Mouse (Mus musculus): ENCODE results near the gene Erc2. TPM values are rescaled to one million over a fixed set of nuclear protein-coding genes. Genes with fewer than 3 reads are reported as not detected.
A peak's percentile ranks its signal among the peaks of the same experiment; 100 is the strongest.

The Erc2 gene
- total RNA-seq, 2 experiments from 2014 or later = 202 to 240 TPM

- DNase-seq (ENCODE audit: low spot score in 2 of 2) = no peak
- intact Hi-C loops (cut with DNase I) = loop anchor here (10.0 kb wide), 1 partner anchor 501 kb away; the partner anchor contains the start of gene Wnt5a
Observed at GRCm38 (mm10) chr14:28004023-28004422, 381.8 kb downstream of the Erc2 start.

- intact Hi-C loops (cut with DNase I) = no loop called here
- no peak for DNase-seq (ENCODE audit: low spot score in 2 of 2)
Observed at GRCm38 (mm10) chr14:28010536-28011280, 388.5 kb downstream of the Erc2 start.

GRCm38 (mm10) chr14:28023199-28023598, 401.0 kb downstream of the Erc2 start:
- intact Hi-C loops (cut with DNase I) = no loop called here
- DNase-seq (ENCODE audit: low spot score in 2 of 2) = no peak

DNA sequence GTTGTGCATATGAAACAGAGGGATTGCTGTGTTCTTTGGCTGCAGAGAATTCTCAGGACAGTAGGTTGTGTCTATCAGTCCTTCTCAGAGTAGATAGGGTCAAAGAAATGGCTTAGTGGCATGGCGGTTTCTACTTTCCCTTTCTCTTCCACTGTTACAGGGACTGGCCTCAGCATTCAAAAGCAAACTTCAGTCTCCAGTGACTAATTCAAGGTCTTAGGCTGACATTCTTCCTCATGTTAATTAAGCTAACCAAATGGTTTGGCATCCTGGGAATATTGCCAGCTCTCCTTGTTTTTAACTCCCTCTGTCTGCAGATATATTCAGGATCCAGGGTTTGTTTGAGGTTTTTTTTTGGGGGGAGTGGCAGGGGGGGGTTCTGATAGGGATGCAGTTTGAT, 408.6 kb downstream of the Erc2 start:
- DNase-seq (ENCODE audit: low spot score in 2 of 2) = no peak
- intact Hi-C loops (cut with DNase I) = no loop called here

GRCm38 (mm10) chr14:28035013-28035412, 412.8 kb downstream of the Erc2 start:
- intact Hi-C loops (cut with DNase I) = no loop called here
- no peak for DNase-seq (ENCODE audit: low spot score in 2 of 2)

DNA sequence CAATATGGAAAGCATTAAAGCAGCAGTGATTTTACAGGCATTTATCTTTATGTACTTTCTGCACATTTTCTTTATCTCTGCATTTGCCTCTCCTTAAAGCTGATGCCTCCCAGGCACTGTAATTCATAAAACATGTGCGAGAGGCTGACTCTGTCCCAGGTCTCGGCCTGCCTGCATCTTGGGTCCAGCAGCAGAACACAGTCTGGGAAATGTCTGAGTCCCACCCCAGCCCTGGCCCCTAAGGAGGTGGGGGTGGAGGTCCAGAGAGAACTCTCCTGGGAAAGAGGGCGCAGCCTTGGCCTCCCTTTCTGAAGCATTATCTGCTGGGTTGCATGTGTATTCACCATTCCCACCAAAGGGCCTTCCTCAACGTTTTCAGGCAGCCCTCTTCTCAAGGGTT, 420.9 kb downstream of the Erc2 start:
- intact Hi-C loops (cut with DNase I) = no loop called here
- no peak for DNase-seq (ENCODE audit: low spot score in 2 of 2)

- intact Hi-C loops (cut with DNase I) = no loop called here
- no peak for DNase-seq (ENCODE audit: low spot score in 2 of 2)
Observed at GRCm38 (mm10) chr14:28051646-28052045, 429.4 kb downstream of the Erc2 start.

DNA sequence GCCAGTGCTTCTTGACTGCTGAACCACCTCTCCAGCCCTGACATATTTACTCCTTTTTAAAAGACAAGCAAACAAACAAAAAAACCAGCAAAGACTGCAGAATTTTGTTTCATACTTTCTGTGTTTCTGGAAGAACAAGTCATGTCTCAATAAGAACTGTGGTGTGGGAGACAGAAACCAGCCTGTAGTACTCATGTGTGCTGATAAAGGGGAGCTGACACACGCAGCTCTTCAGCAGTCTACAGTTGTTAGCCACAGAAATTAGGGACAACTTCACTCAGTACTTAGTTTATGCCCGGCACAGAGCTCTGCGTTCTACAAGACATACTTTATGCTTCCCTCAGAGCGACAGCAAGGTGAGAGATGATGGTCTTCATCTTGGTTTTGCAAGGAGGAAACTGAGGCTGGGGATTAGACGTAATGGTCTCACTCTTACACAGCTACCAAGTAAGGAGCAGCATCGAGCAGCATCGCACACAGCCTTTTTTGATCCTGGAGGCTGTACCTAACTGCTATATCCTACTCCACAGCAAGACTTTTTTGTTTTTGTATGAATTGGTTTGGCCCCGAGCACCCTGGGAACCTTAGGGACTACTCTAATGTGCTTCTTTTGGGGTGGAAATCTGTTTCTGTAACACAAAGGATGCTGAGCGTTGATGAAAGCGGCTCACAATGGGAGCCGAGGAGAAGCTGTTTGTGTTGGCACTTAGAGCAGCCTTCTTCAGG, 435.1 kb downstream of the Erc2 start:
- intact Hi-C loops (cut with DNase I) = no loop called here
- DNase-seq (ENCODE audit: low spot score in 2 of 2) = no peak

- DNase-seq (ENCODE audit: low spot score in 2 of 2) = no peak
- intact Hi-C loops (cut with DNase I) = no loop called here
Observed at GRCm38 (mm10) chr14:28057885-28058860, 435.9 kb downstream of the Erc2 start.

GRCm38 (mm10) chr14:28060891-28061290, 438.7 kb downstream of the Erc2 start:
- no peak for DNase-seq (ENCODE audit: low spot score in 2 of 2)

GRCm38 (mm10) chr14:28061649-28062375, 439.6 kb downstream of the Erc2 start:
- no peak for DNase-seq (ENCODE audit: low spot score in 2 of 2)
- intact Hi-C loops (cut with DNase I) = no loop called here

More at GRCm38 (mm10) chr14:28060891-28061290, 438.7 kb downstream of the Erc2 start:
- intact Hi-C loops (cut with DNase I) = no loop called here

- DNase-seq (ENCODE audit: low spot score in 2 of 2) = peak in 1 of 2 experiments; percentile 34
- intact Hi-C loops (cut with DNase I) = no loop called here
Observed at GRCm38 (mm10) chr14:28068021-28068420, 445.8 kb downstream of the Erc2 start.

- intact Hi-C loops (cut with DNase I) = no loop called here
- no peak for DNase-seq (ENCODE audit: low spot score in 2 of 2)
Observed at GRCm38 (mm10) chr14:28069826-28070225, 447.6 kb downstream of the Erc2 start.

- DNase-seq (ENCODE audit: low spot score in 2 of 2) = no peak
- intact Hi-C loops (cut with DNase I) = no loop called here
Observed at GRCm38 (mm10) chr14:28072561-28072960, 450.3 kb downstream of the Erc2 start.

DNA sequence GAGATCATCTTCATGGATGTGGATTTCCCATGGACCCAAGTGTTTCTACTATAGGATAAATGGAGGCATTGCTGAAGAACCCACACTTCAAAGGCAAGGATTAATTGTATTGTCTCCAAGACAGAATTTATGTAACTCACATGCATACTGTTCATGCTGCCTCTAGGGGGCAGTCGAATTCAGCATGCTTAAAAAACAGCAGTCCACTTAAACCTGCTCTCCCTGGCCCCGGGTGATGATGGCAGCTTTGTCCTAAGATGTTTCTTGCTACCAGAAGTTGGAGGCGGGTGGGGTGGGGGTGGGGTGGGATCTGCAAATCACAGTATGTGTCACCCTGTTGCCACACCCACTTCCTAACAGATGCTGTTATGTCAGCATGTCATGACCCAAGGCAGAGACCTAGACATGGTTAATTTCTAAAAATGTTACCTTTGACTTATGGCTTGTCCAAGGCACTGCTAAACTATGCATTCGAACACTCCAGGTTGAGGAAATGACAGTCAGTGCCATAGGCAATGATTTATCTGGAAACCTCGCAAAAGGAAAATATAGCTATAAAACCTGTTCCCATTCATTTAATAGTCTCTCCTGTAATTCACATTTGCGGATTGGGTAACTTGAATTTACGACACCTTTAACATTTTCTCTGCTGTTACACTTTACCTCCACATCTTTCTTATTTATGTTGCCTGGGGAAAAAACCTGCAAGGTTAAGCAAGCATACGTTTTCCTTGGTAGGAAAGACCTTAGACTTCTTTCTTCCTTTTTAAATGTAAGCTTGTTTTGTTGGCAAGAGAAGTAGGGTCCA, 467.6 kb downstream of the Erc2 start:
- DNase-seq (ENCODE audit: low spot score in 2 of 2) = no peak
- intact Hi-C loops (cut with DNase I) = loop anchor here (5.0 to 10.0 kb wide), 2 partner anchors 285 to 417 kb away; no protein-coding TSS in a partner anchor

- no peak for DNase-seq (ENCODE audit: low spot score in 2 of 2)
- intact Hi-C loops (cut with DNase I) = loop anchor here (5.0 kb wide), 1 partner anchor 416 kb away; no protein-coding TSS in a partner anchor
Observed at GRCm38 (mm10) chr14:28091367-28091766, 469.1 kb downstream of the Erc2 start.

DNA sequence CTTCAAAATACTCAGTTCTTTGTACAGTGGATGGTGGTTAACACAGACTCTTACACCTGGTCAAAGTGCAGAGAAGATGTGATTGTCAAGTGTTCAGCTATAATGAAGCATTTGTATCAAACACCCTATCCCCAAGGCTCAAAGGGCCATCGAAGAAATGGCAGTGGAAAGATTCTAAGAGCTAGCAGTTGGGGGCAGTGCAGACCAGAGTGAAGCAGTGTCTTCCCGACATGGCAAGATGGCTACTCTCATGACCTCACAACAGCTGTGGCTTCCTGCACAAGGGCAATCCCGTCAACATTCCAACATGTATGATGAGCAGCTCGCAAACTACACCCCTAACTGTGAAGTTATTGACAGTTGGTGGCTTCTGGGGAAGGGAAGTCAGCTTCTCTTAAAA, 471.0 kb downstream of the Erc2 start:
- DNase-seq (ENCODE audit: low spot score in 2 of 2) = no peak
- intact Hi-C loops (cut with DNase I) = loop anchor here (5.0 kb wide), 1 partner anchor 414 kb away; no protein-coding TSS in a partner anchor

GRCm38 (mm10) chr14:28093913-28094312, 471.7 kb downstream of the Erc2 start:
- intact Hi-C loops (cut with DNase I) = loop anchor here (5.0 kb wide), 1 partner anchor 413 kb away; no protein-coding TSS in a partner anchor
- no peak for DNase-seq (ENCODE audit: low spot score in 2 of 2)

Measured in left cerebral cortex, postnatal 36 days (tissue).